Mouse (Mus musculus): ENCODE data around the gene Spata31d1b.

Gene Spata31d1b

GRCm38 (mm10) chr13:59731652-59732051 is 19.6 kb downstream of the Spata31d1b start, which contains the start of gene Spata31d1d:
Gene Spata31d1d, minus strand, starts transcription at chr13:59731752.
- no peak for TF ChIP-seq GATA4 (IDR thresholded peaks at IDR 0.05; ENCODE audit: insufficient replicate concordance, low read length)

GRCm38 (mm10) chr13:59733936-59734335 is 21.9 kb downstream of the Spata31d1b start:
- TF ChIP-seq GATA4 (IDR thresholded peaks at IDR 0.05; ENCODE audit: insufficient replicate concordance, low read length) = no peak

GRCm38 (mm10) chr13:59735190-59735589 is 23.1 kb downstream of the Spata31d1b start:
- TF ChIP-seq GATA4 (IDR thresholded peaks at IDR 0.05; ENCODE audit: insufficient replicate concordance, low read length) = no peak

GRCm38 (mm10) chr13:59738455-59738854 is 26.4 kb downstream of the Spata31d1b start:
- no peak for TF ChIP-seq GATA4 (IDR thresholded peaks at IDR 0.05; ENCODE audit: insufficient replicate concordance, low read length)

- no peak for TF ChIP-seq GATA4 (IDR thresholded peaks at IDR 0.05; ENCODE audit: insufficient replicate concordance, low read length)
These were observed 27.3 kb downstream of the Spata31d1b start for GRCm38 (mm10) chr13:59739397-59739796.

- no peak for TF ChIP-seq GATA4 (IDR thresholded peaks at IDR 0.05; ENCODE audit: insufficient replicate concordance, low read length)
These were observed 29.0 kb downstream of the Spata31d1b start for GRCm38 (mm10) chr13:59741096-59741495.

- no peak for TF ChIP-seq GATA4 (IDR thresholded peaks at IDR 0.05; ENCODE audit: insufficient replicate concordance, low read length)
These were observed 29.6 kb downstream of the Spata31d1b start for GRCm38 (mm10) chr13:59741697-59742096.

GRCm38 (mm10) chr13:59745462-59745861 is 33.4 kb downstream of the Spata31d1b start:
- no peak for TF ChIP-seq GATA4 (IDR thresholded peaks at IDR 0.05; ENCODE audit: insufficient replicate concordance, low read length)

GRCm38 (mm10) chr13:59746164-59746563 is 34.1 kb downstream of the Spata31d1b start:
- TF ChIP-seq GATA4 (IDR thresholded peaks at IDR 0.05; ENCODE audit: insufficient replicate concordance, low read length) = no peak

- no peak for TF ChIP-seq GATA4 (IDR thresholded peaks at IDR 0.05; ENCODE audit: insufficient replicate concordance, low read length)
These were observed 34.6 kb downstream of the Spata31d1b start, which contains the start of gene 1700014D04Rik for GRCm38 (mm10) chr13:59746711-59747110. Gene 1700014D04Rik, minus strand, starts transcription at chr13:59746752.

- no peak for TF ChIP-seq GATA4 (IDR thresholded peaks at IDR 0.05; ENCODE audit: insufficient replicate concordance, low read length)
These were observed 38.2 kb downstream of the Spata31d1b start for GRCm38 (mm10) chr13:59750310-59750709.

- no peak for TF ChIP-seq GATA4 (IDR thresholded peaks at IDR 0.05; ENCODE audit: insufficient replicate concordance, low read length)
These were observed 44.8 kb downstream of the Spata31d1b start for GRCm38 (mm10) chr13:59756906-59757305.

GRCm38 (mm10) chr13:59762791-59763190 is 50.7 kb downstream of the Spata31d1b start:
- no peak for TF ChIP-seq GATA4 (IDR thresholded peaks at IDR 0.05; ENCODE audit: insufficient replicate concordance, low read length)

- TF ChIP-seq GATA4 (IDR thresholded peaks at IDR 0.05; ENCODE audit: insufficient replicate concordance, low read length) = no peak
These were observed 54.9 kb downstream of the Spata31d1b start for GRCm38 (mm10) chr13:59766786-59767515.

- TF ChIP-seq GATA4 (IDR thresholded peaks at IDR 0.05; ENCODE audit: insufficient replicate concordance, low read length) = no peak
These were observed 56.4 kb downstream of the Spata31d1b start for GRCm38 (mm10) chr13:59768531-59768930.

All from liver, adult (tissue).